Mouse (Mus musculus) limb, embryonic 12.5 days (tissue): ENCODE measurements around the gene Pcif1. TPM values are rescaled to one million over a fixed set of nuclear protein-coding genes. Genes with fewer than 3 reads are reported as not detected.
"Not testable (repeated sequence)": the region's sequence is repeated elsewhere in the genome, so short reads cannot be mapped to it uniquely, and the experiment has no call there.

Source experiments
- ATAC-seq: fragments of 200-750 bp; cut with Nextera tagmentation; 2 replicates; pipeline ENCODE4 v1.8.0; 2017; ENCODE audit warnings: low read depth, moderate TSS enrichment; ENCODE audit not compliant: insufficient number of reproducible peaks, insufficient read depth, low FRiP score, low TSS enrichment
- H3K27ac ChIP-seq: fragments of 300-500 bp; sonication (generic); 2 replicates; pipeline ENCODE4 v1.5.1; 2016; ENCODE audit warnings: mild to moderate bottlenecking, moderate library complexity
- H3K27me3 ChIP-seq: fragments of 300-500 bp; sonication (generic); 2 replicates; pipeline ENCODE4 v1.6.1; 2016; ENCODE audit warnings: mild to moderate bottlenecking, moderate library complexity
- H3K36me3 ChIP-seq: fragments of 300-500 bp; sonication (generic); 2 replicates; pipeline ENCODE4 v1.6.1; 2016; ENCODE audit warnings: mild to moderate bottlenecking, moderate library complexity
- H3K4me1 ChIP-seq: fragments of 300-500 bp; sonication (generic); replicated peaks from 2 replicates; pipeline ENCODE4 v1.6.1; 2016
- H3K4me2 ChIP-seq: fragments of 300-500 bp; sonication (generic); 2 replicates; pipeline ENCODE4 v1.6.1; 2016; ENCODE audit warnings: mild to moderate bottlenecking, moderate library complexity
- H3K4me3 ChIP-seq: fragments of 300-500 bp; sonication (generic); replicated peaks from 2 replicates; pipeline ENCODE4 v1.5.1; 2016; ENCODE audit warnings: mild to moderate bottlenecking
- H3K9ac ChIP-seq: fragments of 300-500 bp; sonication (generic); replicated peaks from 2 replicates; pipeline ENCODE4 v1.6.1; 2016; ENCODE audit warnings: mild to moderate bottlenecking, moderate library complexity
- H3K9me3 ChIP-seq: fragments of 300-500 bp; sonication (generic); 2 replicates; pipeline ENCODE4 v1.6.1; 2016; ENCODE audit warnings: mild to moderate bottlenecking, moderate library complexity
- WGBS: fragments of 180-500 bp; shearing (Covaris S2); methylation state at CpG from one replicate; pipeline ENCODE4 v1.1.7; 2016; 5-methylcytosine and 5-hydroxymethylcytosine counted together
- polyA plus RNA-seq: library from polyadenylated mRNA; unstranded; fragments of >200 nt; fragmentation: Nextera tagmentation; extraction: Ambion mirVana; gene quantifications from 2 replicates; pipeline ENCODE4 v1.2.1, GENCODE M21; 2016

Pcif1 gene
- polyA plus RNA-seq, 1 experiment from 2014 or later = 97.6 TPM

DNA sequence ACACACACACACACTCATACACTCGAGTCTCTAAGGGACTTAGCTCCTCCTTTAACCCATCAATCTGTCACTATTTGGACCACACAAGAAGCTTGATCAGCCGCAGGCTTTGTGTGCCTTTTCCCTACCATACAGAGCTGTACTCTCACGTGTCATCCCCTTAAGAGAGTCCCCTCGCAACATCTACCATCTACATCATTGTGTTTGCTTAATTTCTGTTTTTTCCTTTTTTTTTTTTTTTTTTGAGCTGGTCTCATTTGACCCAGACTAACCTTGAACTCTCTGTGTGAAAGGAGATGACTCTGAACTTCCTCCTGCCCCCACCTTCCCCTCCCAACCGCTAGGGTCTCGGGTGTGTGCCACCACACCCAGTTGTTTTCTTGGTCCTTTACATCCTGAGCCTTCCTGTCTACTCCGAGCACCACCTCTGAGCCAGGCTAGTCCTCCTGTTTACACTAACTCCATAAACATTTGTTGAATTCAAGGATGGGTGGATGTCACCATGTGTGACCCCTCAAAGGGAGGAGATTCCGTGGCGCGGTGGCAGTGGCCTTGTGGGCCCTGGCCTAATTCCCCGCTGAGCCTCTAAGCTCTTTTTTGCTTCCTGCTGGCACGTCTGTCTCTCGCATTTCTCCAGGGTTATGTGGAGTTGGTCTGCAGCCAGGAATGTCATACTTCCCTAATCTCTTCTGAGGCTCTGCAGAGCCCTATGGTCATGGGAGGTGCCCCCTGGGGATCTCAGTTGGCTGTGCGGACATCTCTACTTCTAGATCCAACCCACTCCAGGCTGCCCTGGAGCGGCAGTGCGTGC is 12.2 kb upstream of the Pcif1 start:
- WGBS = 61% methylated on average over 16 of the region's 16 CpGs
- Histone ChIP-seq H3K4me2 (no peak overlapping the region), H3K4me3 (no peak overlapping the region), H3K36me3 (no peaks in the 10 kb centered on the region), H3K27me3 (no peaks in the 10 kb centered on the region), H3K9me3 (peaks cover 8% of the 10 kb centered on the region; the same call in 1 of the 2 replicates), H3K27ac (no peak overlapping the region), H3K9ac (no peak overlapping the region), H3K4me1 (peaks cover 5% of the 10 kb centered on the region; the same call in 1 of the 2 replicates)
- no peak for ATAC-seq

DNA sequence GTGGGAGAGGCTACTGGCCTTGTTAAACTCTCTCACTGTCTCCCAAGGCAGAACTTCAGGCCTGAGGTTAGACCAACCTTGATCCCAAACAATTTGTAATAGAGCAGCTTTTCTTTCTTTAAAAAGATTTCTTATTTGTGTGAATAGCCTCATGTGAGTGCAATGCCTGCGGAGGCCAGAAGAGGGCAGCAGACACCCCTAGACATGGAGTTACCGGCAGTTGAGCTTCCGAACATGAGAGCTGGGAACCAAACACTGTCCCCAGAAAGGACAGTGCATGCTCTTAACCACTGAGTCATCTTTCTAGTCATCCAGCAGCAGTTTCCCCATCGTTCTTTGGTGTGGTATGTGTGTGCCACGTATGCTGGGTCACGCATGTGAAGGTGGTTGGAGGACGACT is 11.5 kb upstream of the Pcif1 start:
- Histone ChIP-seq H3K9me3 (peaks cover 8% of the 10 kb centered on the region; the same call in 1 of the 2 replicates), H3K36me3 (no peaks in the 10 kb centered on the region), H3K4me3 (no peak overlapping the region), H3K27me3 (no peaks in the 10 kb centered on the region), H3K4me1 (no peaks in the 10 kb centered on the region), H3K9ac (no peak overlapping the region), H3K27ac (no peak overlapping the region), H3K4me2 (no peak overlapping the region)
- no peak for ATAC-seq
- 91% methylated on average over 7 of the region's 7 CpGs for WGBS

DNA sequence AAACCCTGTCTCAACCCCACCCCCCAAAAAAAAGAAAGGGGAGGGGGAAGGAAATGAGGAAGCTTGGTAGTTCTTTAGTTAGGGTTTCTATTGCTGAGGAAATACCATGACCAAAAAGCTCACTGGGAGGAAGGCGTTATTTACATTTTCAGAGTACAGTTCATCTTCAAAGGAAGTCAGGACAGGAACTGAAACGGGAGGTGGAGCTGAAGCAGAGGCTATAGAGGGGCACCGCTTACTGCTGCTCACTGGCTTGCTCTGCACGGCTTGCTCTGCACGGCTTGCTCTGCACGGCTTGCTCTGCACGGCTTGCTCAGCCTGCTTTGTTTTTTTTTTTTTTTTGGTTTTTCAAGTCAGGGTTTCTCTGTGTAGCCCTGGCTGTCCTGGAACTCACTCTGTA is 10.6 kb upstream of the Pcif1 start:
- peaks cover 8% of the 10 kb centered on the region; the same call in 1 of the 2 replicates for H3K9me3 ChIP-seq
- ATAC-seq = no peak
- H3K27ac ChIP-seq = no peak overlapping the region
- no peaks in the 10 kb centered on the region for H3K27me3 ChIP-seq
- H3K9ac ChIP-seq = no peak overlapping the region
- WGBS = 74% methylated on average over 7 of the region's 7 CpGs
- H3K4me2 ChIP-seq = no peak overlapping the region
- H3K4me3 ChIP-seq = no peak overlapping the region
- no peaks in the 10 kb centered on the region for H3K4me1 ChIP-seq
- no peaks in the 10 kb centered on the region for H3K36me3 ChIP-seq

DNA sequence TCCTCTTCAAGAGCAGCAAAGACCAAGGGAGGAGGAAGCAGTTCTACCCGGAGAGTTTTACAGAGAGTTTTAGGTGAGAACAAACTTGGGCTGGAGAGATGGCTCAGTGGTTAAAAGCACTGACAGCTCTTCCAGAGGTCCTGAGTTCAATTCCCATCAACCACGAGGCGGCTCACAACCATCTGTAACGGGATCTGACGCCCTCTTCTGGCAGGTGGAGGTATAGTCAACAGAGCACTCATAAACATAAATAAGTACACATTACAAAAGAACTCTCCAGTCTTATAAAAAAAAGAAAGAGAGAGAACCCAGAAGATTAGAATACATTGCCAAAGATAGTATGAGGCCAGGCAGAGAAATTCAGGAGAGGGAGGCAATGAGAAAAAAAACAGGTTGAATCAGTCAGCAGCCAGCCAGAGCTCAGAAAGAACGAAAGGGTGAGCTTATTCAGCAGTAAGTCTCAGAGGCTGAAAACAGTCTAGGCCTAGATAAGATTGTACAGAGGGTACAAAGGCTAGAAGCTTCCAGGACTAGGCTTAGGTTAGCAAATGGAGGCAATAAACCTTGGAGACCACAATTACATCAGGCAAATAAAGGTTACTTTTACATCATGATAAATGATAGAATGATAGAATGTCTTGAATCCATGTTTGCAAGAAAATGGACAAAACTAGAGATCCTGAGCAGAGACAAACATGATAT is 7.4 kb upstream of the Pcif1 start:
- Histone ChIP-seq H3K27ac (no peak overlapping the region), H3K9me3 (peaks cover 8% of the 10 kb centered on the region; the same call in 1 of the 2 replicates), H3K4me1 (peaks cover 14% of the 10 kb centered on the region; the same call in 1 of the 2 replicates), H3K27me3 (no peaks in the 10 kb centered on the region), H3K4me2 (no peak overlapping the region), H3K36me3 (no peaks in the 10 kb centered on the region), H3K9ac (no peak overlapping the region), H3K4me3 (no peak overlapping the region)
- 58% methylated on average over 6 of the region's 6 CpGs for WGBS
- no peak for ATAC-seq

DNA sequence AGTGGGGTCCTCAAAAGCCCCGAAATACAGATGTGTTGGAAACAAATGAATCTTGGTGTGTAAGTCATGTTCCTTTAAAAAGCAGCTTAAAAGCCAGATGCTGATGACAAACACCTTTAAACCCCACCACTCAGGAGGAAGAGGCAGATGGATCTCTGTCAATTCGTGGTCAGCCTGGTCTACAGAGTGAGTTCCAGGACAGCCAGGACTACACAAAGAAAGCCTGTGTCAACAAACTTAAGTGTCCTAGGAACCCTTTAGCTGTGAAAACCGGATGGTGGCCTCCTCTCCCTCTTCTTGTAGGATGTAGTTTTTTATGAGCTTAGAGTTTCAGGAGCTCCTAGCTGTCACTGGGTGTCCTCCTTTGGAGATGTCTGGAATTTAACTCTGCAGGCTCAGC is 5.5 kb upstream of the Pcif1 start:
- WGBS = 57% methylated on average over 3 of the region's 3 CpGs
- ATAC-seq = no peak
- Histone ChIP-seq H3K36me3 (peaks cover 5% of the 10 kb centered on the region), H3K4me3 (no peak overlapping the region), H3K9ac (no peak overlapping the region), H3K4me2 (no peak overlapping the region), H3K4me1 (peaks cover 27% of the 10 kb centered on the region), H3K9me3 (no peaks in the 10 kb centered on the region), H3K27ac (no peak overlapping the region), H3K27me3 (no peaks in the 10 kb centered on the region)

DNA sequence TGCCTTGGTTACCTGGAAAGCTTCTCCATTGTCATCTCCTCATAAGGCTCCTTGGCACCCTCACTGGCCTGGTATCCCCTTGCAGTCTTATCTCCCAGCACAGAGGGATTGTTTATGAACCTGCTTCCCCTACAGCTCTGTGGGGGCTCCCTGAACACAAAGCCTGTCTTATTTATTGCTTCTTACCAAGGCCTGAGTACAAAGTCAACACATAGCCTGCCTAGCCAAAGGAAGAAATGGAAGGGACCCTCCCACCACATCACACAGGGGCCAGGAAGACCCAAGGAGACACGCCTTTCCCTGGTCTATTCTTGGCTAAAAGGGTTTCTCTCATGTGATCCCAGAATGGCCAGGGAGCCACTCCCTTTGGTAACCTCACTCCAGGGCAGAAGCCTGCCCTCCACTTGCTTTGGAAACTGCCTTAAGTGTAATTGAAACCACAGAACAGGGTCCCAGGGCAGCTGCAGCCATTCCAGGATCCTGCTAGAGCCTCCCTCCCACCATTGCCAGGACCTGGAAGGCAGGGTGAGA is 4.8 kb upstream of the Pcif1 start:
- H3K4me1 ChIP-seq = peaks cover 27% of the 10 kb centered on the region
- WGBS = 44% methylated on average over 1 of the region's 1 CpGs
- no peak overlapping the region for H3K4me2 ChIP-seq
- no peaks in the 10 kb centered on the region for H3K27me3 ChIP-seq
- H3K4me3 ChIP-seq = no peak overlapping the region
- H3K9me3 ChIP-seq = no peaks in the 10 kb centered on the region
- H3K27ac ChIP-seq = peak overlapping the region; percentile 56; the same call in 1 of the 2 replicates
- no peak overlapping the region for H3K9ac ChIP-seq
- ATAC-seq = no peak
- H3K36me3 ChIP-seq = peaks cover 5% of the 10 kb centered on the region

DNA sequence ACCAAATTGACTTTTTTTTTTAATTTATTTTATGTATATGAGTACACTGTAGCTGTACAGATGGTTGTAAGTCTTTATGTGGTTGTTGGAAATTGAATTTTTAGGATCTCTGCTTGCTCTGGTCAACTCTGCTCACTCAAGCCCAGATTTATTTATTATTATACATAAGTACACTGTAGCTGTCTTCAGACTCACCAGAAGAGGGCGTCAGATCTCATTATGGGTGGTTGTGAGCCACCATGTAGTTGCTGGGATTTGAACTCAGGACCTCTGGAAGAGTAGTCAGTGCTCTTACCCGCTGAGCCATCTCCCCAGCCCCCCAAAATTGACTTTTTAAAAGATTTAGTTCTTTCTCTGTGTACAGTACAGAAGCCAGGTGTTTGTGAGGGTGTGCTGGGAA is 3.5 kb upstream of the Pcif1 start:
- WGBS = 51% methylated on average over 2 of the region's 2 CpGs
- H3K4me2 ChIP-seq, H3K4me3 ChIP-seq, H3K36me3 ChIP-seq, H3K27ac ChIP-seq, ATAC-seq, H3K27me3 ChIP-seq, H3K9ac ChIP-seq, H3K9me3 ChIP-seq: not testable (repeated sequence)
- H3K4me1 ChIP-seq = peaks cover 33% of the 10 kb centered on the region

DNA sequence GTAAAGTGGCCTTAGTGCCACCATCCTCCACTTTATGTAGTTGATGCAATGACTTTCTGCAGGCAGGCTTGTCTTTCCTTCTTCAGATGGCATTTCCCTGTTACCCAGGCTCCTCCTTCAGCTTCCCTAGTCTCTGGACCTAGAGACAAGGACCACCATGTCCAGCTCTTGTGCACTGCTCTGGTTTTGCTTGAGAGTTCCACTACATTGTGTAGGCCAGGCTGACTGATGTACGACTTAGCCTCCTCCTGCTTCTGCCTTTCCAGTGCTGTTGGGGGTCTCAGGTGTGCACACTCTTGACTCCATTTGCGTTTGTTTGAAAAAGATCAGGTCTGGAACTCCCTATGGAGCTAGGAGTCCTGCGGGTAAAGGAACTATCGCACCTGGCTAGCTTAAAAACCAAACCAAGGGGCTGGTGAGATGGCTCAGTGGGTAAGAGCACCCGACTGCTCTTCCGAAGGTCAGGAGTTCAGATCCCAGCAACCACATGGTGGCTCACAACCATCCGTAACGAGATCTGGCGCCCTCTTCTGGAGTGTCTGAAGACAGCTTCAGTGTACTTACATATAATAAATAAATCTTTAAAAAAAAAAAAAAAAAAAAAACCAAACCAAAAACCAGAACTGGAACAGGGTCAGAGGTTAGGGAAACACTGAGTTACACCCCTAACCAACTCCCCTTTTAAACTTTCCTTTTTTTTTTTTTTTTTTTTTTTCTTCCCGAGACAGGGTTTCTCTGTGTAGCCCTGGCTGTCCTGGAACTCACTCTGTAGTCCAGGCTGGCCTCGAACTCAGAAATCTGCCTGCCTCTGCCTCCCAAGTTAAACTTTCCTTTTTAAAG is 1.5 kb upstream of the Pcif1 start:
- peaks cover 35% of the 10 kb centered on the region for H3K4me1 ChIP-seq
- not testable (repeated sequence) for ATAC-seq, H3K9me3 ChIP-seq, H3K27ac ChIP-seq, H3K27me3 ChIP-seq, H3K9ac ChIP-seq, H3K36me3 ChIP-seq
- peak overlapping the region; percentile 87 for H3K4me3 ChIP-seq
- 75% methylated on average over 11 of the region's 11 CpGs for WGBS
- H3K4me2 ChIP-seq = peak overlapping the region; percentile 88

DNA sequence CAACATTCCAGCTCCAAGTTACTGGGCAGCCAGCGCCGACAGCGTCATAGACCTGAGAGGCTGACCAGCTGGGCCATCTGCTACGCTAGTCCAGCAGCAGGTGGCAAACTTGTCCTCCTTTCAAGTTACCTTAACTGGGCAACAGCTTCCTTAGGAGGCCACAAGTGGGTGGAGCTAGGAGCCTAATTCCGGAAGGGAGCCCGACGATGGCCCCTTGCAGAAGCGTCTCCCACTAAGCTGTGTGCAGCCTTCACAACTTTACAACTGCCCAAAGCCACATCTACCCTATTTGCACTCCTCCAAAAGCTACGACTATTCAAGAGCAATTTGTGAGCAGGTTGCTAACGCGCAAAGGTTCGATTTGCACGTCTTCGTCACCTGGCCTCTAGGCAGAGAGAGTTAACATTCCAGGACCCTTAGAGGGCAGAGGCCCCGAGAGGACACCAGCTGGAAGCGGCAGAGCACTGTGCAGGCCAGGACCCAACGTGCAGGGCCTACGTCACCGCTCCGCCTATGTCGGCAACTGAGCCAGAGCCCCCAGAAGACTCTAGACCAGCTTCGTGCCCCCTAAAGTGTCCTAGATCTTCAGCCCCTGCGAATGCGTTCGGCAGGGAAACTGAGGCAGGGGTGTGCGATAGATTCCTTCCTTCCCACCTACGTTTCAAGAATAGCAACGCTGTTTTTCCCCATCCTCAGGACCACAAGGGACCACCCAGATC is 436 bp upstream of the Pcif1 start:
- H3K36me3 ChIP-seq = peaks cover 18% of the 10 kb centered on the region
- no peaks in the 10 kb centered on the region for H3K9me3 ChIP-seq
- peak; percentile 54 for ATAC-seq
- no peaks in the 10 kb centered on the region for H3K27me3 ChIP-seq
- peak overlapping the region; percentile 100 for H3K27ac ChIP-seq
- H3K4me3 ChIP-seq = peak overlapping the region; percentile 87
- 3% methylated on average over 28 of the region's 28 CpGs for WGBS
- H3K4me2 ChIP-seq = peak overlapping the region; percentile 88
- H3K4me1 ChIP-seq = peaks cover 35% of the 10 kb centered on the region
- H3K9ac ChIP-seq = peak overlapping the region; percentile 99

DNA sequence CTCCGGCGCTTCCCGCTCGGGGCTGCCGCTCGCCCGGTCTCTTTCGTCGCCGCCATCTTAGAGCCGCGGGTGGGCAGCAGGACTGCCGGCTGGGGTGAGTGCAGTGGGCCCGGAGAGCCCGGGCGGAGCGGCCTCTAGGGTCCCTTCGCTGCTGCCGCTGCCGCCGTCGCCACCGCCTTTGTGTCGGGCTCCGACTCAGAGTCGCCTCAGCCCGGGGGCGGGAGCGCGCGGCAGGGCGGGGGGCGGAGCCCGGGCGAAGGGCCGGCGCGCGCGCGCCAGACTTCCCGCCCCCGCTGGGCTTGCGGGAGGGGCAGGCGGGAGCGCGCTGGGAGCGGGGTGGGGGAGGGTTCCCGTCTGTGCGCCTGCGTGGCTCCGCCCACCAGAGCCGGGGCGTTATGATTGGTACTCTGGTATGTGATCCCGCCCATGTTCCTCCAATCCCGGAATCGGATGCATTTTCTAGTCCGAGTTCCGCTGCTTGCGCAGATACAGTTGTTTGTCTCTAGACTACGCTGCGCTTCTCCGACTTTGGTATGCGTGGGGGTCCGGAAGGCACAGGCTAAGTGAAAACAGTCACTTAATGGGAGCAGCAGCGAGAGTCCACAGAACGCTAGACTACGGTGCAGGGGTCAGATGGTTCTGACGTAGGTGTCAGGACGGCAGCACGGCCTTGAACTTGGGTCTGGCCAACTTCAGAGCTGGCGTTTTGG is 619 bp downstream of the Pcif1 start:
- peak overlapping the region; percentile 87 for H3K4me3 ChIP-seq
- under 1% methylated on average over 70 of the region's 72 CpGs for WGBS

More for the DNA sequence above, 619 bp downstream of the Pcif1 start:
- Histone ChIP-seq H3K4me2 (peak overlapping the region; percentile 88), H3K9me3 (no peaks in the 10 kb centered on the region), H3K36me3 (peaks cover 28% of the 10 kb centered on the region), H3K4me1 (peaks cover 26% of the 10 kb centered on the region), H3K27ac (peak overlapping the region; percentile 100), H3K9ac (peak overlapping the region; percentile 99), H3K27me3 (no peaks in the 10 kb centered on the region)
- ATAC-seq = peak; percentile 80
